Mouse (Mus musculus) brown adipose tissue, adult 24 weeks (tissue): ENCODE results near the gene Fam135a. TPM values are rescaled to one million over a fixed set of nuclear protein-coding genes. Genes with fewer than 3 reads are reported as not detected.

Source experiments
- polyA plus RNA-seq: library from polyadenylated mRNA; stranded (reverse); fragments of >200 nt; gene quantifications from 2 replicates; pipeline ENCODE4 v1.2.4, GENCODE M21; 2012; ENCODE audit not compliant: missing spikeins, insufficient read depth, insufficient read length

Gene Fam135a
- polyA plus RNA-seq, 1 experiment: 5.9 TPM

Other genes with a start within 250 kb of the Fam135a start
- gene Smap1, start 178.0 kb downstream of the Fam135a start, polyA plus RNA-seq: 56.7 and 58.5 TPM in 2 replicates
- 112 and 134 TPM in 2 replicates for gene Sdhaf4, start 94.7 kb downstream of the Fam135a start, polyA plus RNA-seq
- not detected in 2 replicates for gene Col9a1, start 77.3 kb upstream of the Fam135a start, polyA plus RNA-seq